Mouse (Mus musculus): ENCODE measurements around the gene Gm20521. TPM values are rescaled to one million over a fixed set of nuclear protein-coding genes. Genes with fewer than 3 reads are reported as not detected.
A peak's percentile ranks its signal among the peaks of the same experiment; 100 is the strongest.

Gm20521 gene
- polyA plus RNA-seq, 1 experiment, result 2.2 TPM

DNA sequence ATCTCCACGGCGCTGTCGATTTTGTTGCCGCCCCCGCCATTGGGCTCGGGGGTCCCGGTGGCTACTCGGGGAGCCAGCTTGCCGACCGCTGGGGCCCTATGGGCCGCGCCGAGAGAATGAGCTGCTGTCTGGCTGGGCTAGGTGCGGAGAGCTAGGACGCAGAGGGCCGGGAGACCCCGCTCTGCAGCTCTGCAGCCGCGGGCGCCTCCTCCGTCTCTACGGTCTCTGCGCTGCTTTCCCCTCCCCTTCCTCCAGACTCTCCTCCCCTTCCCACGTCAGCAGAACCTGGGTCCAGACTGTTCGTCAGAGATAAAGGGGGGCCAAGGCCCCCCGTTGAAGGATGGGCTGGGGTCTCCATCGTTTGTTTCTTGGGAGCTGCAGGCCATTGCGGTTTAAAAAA, 29.6 kb downstream of the Gm20521 start, which contains the start of gene Slc22a17:
Gene Slc22a17, minus strand, starts transcription at position 247 of the 400 bp plus-strand sequence.
- Histone ChIP-seq H3K4me1 (ENCODE audit: control insufficient read depth, insufficient read depth, low read length) (peaks cover 3% of the 10 kb centered on the region), H3K27ac (ENCODE audit: control insufficient read depth, insufficient read depth, low read depth, low read length) (no peak within 1 kb of the TSS), H3K36me3 (ENCODE audit: control insufficient read depth, insufficient read depth, low read length) (no peaks in the 10 kb centered on the region), H3K4me3 (ENCODE audit: control insufficient read depth, low read depth, low read length) (peak within 1 kb of the TSS; percentile 64), H3K27me3 (ENCODE audit: control insufficient read depth, insufficient read depth, low read length) (no peaks in the 10 kb centered on the region)
- no peak for TF ChIP-seq CTCF (IDR thresholded peaks at IDR 0.05; ENCODE audit: control insufficient read depth, insufficient read depth, insufficient replicate concordance, low read depth, low read length)
- TF ChIP-seq POLR2A (IDR thresholded peaks at IDR 0.05; ENCODE audit: control insufficient read depth, low read depth, low read length), result peak; percentile 54; the same call in 1 of the 2 replicates

DNA sequence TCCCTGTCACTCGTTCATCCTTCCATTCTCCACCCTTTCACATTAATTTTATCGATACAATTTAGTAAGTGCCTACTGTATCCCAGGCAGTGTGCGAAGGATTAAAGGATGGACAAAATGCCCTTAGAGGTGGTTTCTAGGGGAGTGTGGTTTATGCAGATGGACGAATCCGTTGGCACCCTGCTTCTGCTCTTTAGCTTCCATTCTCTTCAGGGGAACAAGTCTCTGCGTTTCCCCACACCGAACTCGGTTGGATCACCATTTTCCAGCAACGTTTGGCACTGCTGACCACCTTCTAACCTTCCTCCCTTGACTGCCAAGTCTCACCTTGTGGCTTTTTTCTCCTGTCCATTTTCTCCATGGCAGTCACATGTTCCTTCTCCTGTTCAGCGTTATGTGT, 30.1 kb downstream of the Gm20521 start:
- H3K27ac ChIP-seq (ENCODE audit: control insufficient read depth, insufficient read depth, low read depth, low read length), result no peak overlapping the region
- no peaks in the 10 kb centered on the region for H3K27me3 ChIP-seq (ENCODE audit: control insufficient read depth, insufficient read depth, low read length)
- H3K4me1 ChIP-seq (ENCODE audit: control insufficient read depth, insufficient read depth, low read length), result peaks cover 3% of the 10 kb centered on the region
- peak overlapping the region; percentile 64 for H3K4me3 ChIP-seq (ENCODE audit: control insufficient read depth, low read depth, low read length)
- no peaks in the 10 kb centered on the region for H3K36me3 ChIP-seq (ENCODE audit: control insufficient read depth, insufficient read depth, low read length)
- TF ChIP-seq POLR2A (IDR thresholded peaks at IDR 0.05; ENCODE audit: control insufficient read depth, low read depth, low read length), result no peak
- no peak for TF ChIP-seq CTCF (IDR thresholded peaks at IDR 0.05; ENCODE audit: control insufficient read depth, insufficient read depth, insufficient replicate concordance, low read depth, low read length)

DNA sequence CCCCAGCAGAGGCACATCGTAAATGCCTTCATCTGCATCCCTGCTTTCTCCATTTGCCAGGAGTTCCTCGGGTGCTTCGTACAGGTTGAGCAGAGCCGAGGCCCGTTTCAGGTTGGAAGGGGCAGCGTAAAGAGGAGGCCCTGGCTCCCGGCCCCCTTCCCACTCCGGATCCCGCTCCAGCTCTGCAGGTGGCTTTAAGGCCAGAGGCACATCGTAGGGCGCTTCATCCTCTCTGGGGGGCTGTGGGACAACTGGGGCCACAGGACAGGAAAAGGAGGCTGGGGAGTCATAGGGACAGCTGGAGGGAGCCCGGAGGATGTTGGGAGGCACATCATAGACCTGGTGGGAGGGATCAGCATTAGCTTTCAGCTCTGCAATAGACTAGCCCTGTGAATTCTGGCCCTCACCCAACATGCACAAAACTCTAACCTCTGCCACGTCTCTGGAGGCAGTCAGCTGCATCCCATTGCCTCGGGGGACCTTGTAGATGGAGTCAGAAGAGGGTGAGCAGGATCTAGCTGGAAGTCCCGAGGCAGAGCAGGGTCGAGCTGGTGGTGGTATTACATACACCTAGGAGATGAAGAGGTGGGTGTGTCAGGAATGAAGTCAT, 36.9 kb downstream of the Gm20521 start:
- no peak overlapping the region for H3K4me3 ChIP-seq (ENCODE audit: control insufficient read depth, low read depth, low read length)
- H3K4me1 ChIP-seq (ENCODE audit: control insufficient read depth, insufficient read depth, low read length), result no peaks in the 10 kb centered on the region
- no peak overlapping the region for H3K27ac ChIP-seq (ENCODE audit: control insufficient read depth, insufficient read depth, low read depth, low read length)
- H3K36me3 ChIP-seq (ENCODE audit: control insufficient read depth, insufficient read depth, low read length), result no peaks in the 10 kb centered on the region
- no peaks in the 10 kb centered on the region for H3K27me3 ChIP-seq (ENCODE audit: control insufficient read depth, insufficient read depth, low read length)
- no peak for TF ChIP-seq POLR2A (IDR thresholded peaks at IDR 0.05; ENCODE audit: control insufficient read depth, low read depth, low read length)
- TF ChIP-seq CTCF (IDR thresholded peaks at IDR 0.05; ENCODE audit: control insufficient read depth, insufficient read depth, insufficient replicate concordance, low read depth, low read length), result no peak

DNA sequence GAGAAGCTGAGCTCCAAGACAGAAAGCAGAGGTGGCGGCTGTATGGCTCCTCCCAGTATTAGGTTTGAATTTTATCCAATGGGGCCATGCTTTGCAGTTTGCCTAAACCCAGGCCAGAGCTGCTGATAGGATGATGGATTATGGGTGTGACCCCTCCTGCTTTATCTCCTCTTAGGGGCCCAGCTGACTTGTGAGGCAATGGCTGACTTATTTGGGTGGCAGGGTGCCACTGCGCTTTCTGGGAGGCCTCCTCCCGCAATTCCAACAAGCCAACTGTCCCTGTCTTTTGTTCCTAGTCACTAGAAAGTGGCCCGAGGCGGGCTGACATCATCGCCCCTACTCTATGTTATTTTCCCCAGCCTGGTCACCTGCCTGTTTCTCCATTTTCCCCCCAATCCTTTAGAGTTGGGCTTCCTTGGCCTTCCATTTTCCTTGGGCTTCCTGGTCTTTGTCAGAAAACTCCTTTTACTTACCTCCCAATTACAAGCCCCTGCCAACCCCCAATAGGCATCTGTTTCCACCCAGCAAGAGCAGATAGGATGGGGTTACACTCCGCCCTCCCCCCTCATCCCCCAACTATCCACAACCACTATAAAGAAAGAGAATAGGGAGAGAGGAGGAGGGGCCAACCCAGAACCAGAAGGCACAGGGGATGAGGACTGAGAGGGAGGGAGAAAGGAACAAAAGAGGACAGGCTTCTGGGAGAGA, 41.6 kb downstream of the Gm20521 start:
- H3K4me1 ChIP-seq (ENCODE audit: control insufficient read depth, insufficient read depth, low read length), result peaks cover 14% of the 10 kb centered on the region
- TF ChIP-seq POLR2A (IDR thresholded peaks at IDR 0.05; ENCODE audit: control insufficient read depth, low read depth, low read length) (no peak), CTCF (IDR thresholded peaks at IDR 0.05; ENCODE audit: control insufficient read depth, insufficient read depth, insufficient replicate concordance, low read depth, low read length) (no peak)
- H3K36me3 ChIP-seq (ENCODE audit: control insufficient read depth, insufficient read depth, low read length), result no peaks in the 10 kb centered on the region
- H3K4me3 ChIP-seq (ENCODE audit: control insufficient read depth, low read depth, low read length), result no peak overlapping the region
- no peak overlapping the region; the same call in 1 of the 2 replicates for H3K27ac ChIP-seq (ENCODE audit: control insufficient read depth, insufficient read depth, low read depth, low read length)
- no peaks in the 10 kb centered on the region for H3K27me3 ChIP-seq (ENCODE audit: control insufficient read depth, insufficient read depth, low read length)

DNA sequence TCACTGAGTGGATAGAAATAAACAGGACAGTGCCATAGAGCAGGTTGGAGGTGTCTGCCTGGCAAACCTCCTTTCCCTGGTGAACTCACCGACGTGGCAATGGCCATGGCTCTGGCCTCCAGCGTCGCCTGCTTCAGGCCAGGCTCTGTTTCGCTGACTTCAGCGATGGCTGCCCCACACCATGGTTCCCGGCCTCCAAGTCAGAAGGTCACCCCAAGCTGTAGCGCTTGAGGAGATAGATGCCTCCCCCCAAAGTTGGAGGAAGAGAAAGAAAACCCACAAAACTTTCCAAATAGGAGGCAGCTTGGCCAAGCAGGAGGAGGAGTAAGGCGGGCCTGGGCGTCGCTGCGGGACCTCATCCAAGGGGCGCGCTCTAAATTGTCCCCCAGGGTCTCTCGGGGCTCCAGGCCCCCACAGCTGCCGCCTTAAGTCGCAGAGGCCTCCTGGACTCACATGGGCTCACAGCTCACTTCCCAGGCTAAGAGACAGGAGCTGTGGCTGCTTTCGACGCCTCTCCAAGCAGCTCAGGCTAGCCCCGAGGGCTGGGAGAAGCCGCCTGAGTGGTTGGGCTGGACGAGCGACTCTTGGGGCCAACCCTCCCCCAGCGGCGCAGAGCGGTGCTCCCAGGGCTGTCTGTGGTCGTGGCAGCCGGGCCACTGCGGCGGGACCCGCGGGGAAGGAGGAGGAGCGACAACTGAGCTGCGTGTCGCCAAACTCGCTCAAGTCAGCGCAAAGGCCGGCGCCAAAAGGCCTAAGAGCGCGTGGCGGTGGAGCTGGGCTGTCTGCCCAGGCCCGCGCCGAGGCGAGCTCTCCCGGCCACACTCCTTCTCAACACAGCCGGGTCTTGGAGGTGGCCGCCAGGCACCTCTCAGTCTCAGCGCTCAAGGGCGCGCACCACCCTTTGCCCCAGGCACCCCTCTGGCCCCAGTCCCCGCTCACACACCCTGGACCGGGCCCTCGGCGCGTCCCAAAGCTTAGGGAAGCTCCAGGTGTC, 42.4 kb downstream of the Gm20521 start, which contains the start of gene Efs:
Gene Efs, minus strand, starts transcription at position 778 of the 994 bp plus-strand sequence.
- TF ChIP-seq POLR2A (IDR thresholded peaks at IDR 0.05; ENCODE audit: control insufficient read depth, low read depth, low read length) (no peak), CTCF (IDR thresholded peaks at IDR 0.05; ENCODE audit: control insufficient read depth, insufficient read depth, insufficient replicate concordance, low read depth, low read length) (no peak)
- no peaks in the 10 kb centered on the region for H3K36me3 ChIP-seq (ENCODE audit: control insufficient read depth, insufficient read depth, low read length)
- H3K27ac ChIP-seq (ENCODE audit: control insufficient read depth, insufficient read depth, low read depth, low read length), result peak within 1 kb of the TSS; percentile 27
- no peaks in the 10 kb centered on the region for H3K27me3 ChIP-seq (ENCODE audit: control insufficient read depth, insufficient read depth, low read length)
- peak within 1 kb of the TSS; percentile 75 for H3K4me3 ChIP-seq (ENCODE audit: control insufficient read depth, low read depth, low read length)
- H3K4me1 ChIP-seq (ENCODE audit: control insufficient read depth, insufficient read depth, low read length), result peaks cover 14% of the 10 kb centered on the region

DNA sequence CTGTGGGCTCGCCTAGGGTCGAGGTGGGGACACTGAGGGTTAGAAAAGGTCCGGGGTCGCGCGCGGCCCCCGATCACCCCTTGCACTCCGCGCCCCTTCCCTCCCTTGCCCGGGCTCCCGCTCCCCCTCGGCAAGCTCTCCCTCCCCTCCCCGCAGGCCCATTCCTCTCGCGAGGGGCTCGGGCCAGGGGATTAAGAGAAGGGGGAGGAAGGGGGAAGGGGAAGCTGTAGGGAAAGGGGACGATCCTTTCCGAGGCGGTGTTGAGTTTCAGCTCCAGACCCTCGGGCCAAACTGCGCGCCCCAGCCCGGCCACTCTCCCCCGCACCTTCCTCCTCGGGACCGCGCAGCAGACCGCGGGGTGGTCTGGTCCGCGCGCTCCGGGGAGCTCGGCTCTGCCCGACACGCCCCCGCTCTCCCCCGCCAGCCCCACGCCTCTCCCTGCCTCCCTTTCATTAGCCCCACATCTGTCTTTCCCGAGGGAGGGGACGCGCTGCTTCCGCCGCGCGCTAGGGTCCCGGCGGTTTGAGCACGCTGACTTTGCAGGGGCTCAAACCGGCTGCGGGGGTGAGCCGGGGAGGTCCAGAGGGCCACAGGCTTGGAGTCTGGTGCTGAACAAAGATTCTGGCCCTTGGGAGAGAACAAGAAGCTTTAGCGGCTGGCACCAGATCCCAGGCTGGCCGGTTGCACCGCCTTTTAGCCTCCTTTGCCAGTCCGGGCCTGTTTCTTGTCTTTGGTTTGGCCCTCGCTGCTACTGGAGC, 43.3 kb downstream of the Gm20521 start:
- Histone ChIP-seq H3K27me3 (ENCODE audit: control insufficient read depth, insufficient read depth, low read length) (no peaks in the 10 kb centered on the region), H3K4me1 (ENCODE audit: control insufficient read depth, insufficient read depth, low read length) (peaks cover 14% of the 10 kb centered on the region), H3K4me3 (ENCODE audit: control insufficient read depth, low read depth, low read length) (peak overlapping the region; percentile 75), H3K36me3 (ENCODE audit: control insufficient read depth, insufficient read depth, low read length) (no peaks in the 10 kb centered on the region), H3K27ac (ENCODE audit: control insufficient read depth, insufficient read depth, low read depth, low read length) (peak overlapping the region; percentile 27; the same call in 1 of the 2 replicates)
- TF ChIP-seq POLR2A (IDR thresholded peaks at IDR 0.05; ENCODE audit: control insufficient read depth, low read depth, low read length), result no peak
- no peak for TF ChIP-seq CTCF (IDR thresholded peaks at IDR 0.05; ENCODE audit: control insufficient read depth, insufficient read depth, insufficient replicate concordance, low read depth, low read length)

Measured in testis, adult 2 months (tissue).